Comparison of ENCODE assay signal across 21 mouse cellular contexts in genomic region chr5:77575780-77576179, GRCm38 (mm10).
DNase-seq lines count a peak whose midpoint lies in the region; ATAC-seq and TF ChIP-seq lines count a peak whose summit lies in the region.
"Had no signal": no experiment of that assay in that cellular context is flagged by ENCODE, and none has a peak within 500 bp of the region (broad histone marks: within the 10 kb centered on the region; RNA-seq: fewer than 3 reads in every experiment).

No protein-coding gene starts in this region.

- TF ChIP-seq CTCF in hindbrain, postnatal 0 days (IDR thresholded peaks at IDR 0.05; ENCODE audit: low read depth) = no peak

- peaks cover 15% of the 10 kb centered on the region for H3K4me1 ChIP-seq in forebrain, embryonic 14.5 days (ENCODE audit: control insufficient read depth, insufficient read depth, low read length)
- peaks cover 15% of the 10 kb centered on the region for H3K4me1 ChIP-seq in forebrain, embryonic 10.5 days
- peaks cover 14% of the 10 kb centered on the region for H3K4me1 ChIP-seq in forebrain, embryonic 15.5 days
- H3K4me1 ChIP-seq in hindbrain, postnatal 0 days (ENCODE audit: insufficient read depth, low read length) = 0 out of 2 replicates have a peak, but pooled peaks cover 3% of the 10 kb centered on the region
- H3K4me1 ChIP-seq: intestine, embryonic 15.5 days had no signal

- H3K9ac ChIP-seq in forebrain, embryonic 14.5 days (ENCODE audit: low read length) = no peak overlapping the region
- no peak overlapping the region for H3K9ac ChIP-seq in forebrain, embryonic 15.5 days (replicated peaks)
- H3K9ac ChIP-seq in hindbrain, postnatal 0 days (replicated peaks; ENCODE audit: low read length) = no peak overlapping the region
- H3K9ac ChIP-seq: heart, embryonic 13.5 days; hindbrain, embryonic 12.5 days; hindbrain, embryonic 15.5 days; intestine, embryonic 15.5 days had no signal

- 14% methylated on average over 8 of the region's 8 CpGs for WGBS in forebrain, embryonic 14.5 days
- 88% methylated on average over 8 of the region's 8 CpGs for WGBS in forebrain, embryonic 10.5 days
- WGBS in forebrain, embryonic 15.5 days = 17% methylated on average over 8 of the region's 8 CpGs
- 56% methylated on average over 8 of the region's 8 CpGs for whole genome bisulfite sequencing in hindbrain, postnatal 0 days

- peak; percentile 64 for DNase-seq in forebrain, embryonic 14.5 days (ENCODE audit: low spot score)
- no peak for DNase-seq in forebrain, embryonic 10.5 days (ENCODE audit: extremely low spot score, low spot score)
- peak; percentile 67 for DNase-seq in retina, postnatal 1 day
- DNase-seq in retina, embryonic 14.5 days (ENCODE audit: low spot score) = no peak
- DNase-seq in hindbrain, postnatal 0 days (ENCODE audit: low spot score) = no peak
- DNase-seq: adrenal gland, adult 8-10 months; adrenal gland, postnatal 25 days; cerebellum, adult 18-20 months; cerebellum, adult 9-10 months; cerebellum, postnatal 14 days; gastrocnemius, postnatal 25 days; heart, adult 2 months; kidney, adult 18-20 months had no signal

- no peak overlapping the region for H3K4me2 ChIP-seq in forebrain, embryonic 14.5 days (ENCODE audit: low read length)
- H3K4me2 ChIP-seq in forebrain, embryonic 15.5 days (replicated peaks) = no peak overlapping the region
- no peak overlapping the region for H3K4me2 ChIP-seq in hindbrain, postnatal 0 days (ENCODE audit: low read depth, low read length)
- H3K4me2 ChIP-seq: heart, embryonic 13.5 days; hindbrain, embryonic 12.5 days; hindbrain, embryonic 15.5 days; intestine, embryonic 15.5 days had no signal

- peak; percentile 60 for ATAC-seq in forebrain, embryonic 14.5 days
- peak; percentile 58 for ATAC-seq in forebrain, embryonic 15.5 days (replicated peaks)
- ATAC-seq in hindbrain, postnatal 0 days = no peak
- ATAC-seq: activated CD4-positive, CD25-positive, alpha-beta regulatory T cell, adult 4 months; CD4-positive, CD25-positive, alpha-beta regulatory T cell, adult 4 months; intestine, embryonic 15.5 days had no signal

- H3K27ac ChIP-seq in forebrain, embryonic 14.5 days (ENCODE audit: low read depth, low read length) = no peak overlapping the region
- H3K27ac ChIP-seq in forebrain, embryonic 10.5 days = no peak overlapping the region
- H3K27ac ChIP-seq in forebrain, embryonic 15.5 days (replicated peaks) = no peak overlapping the region
- no peak overlapping the region for H3K27ac ChIP-seq in hindbrain, postnatal 0 days
- H3K27ac ChIP-seq: heart, adult 2 months; heart, embryonic 10.5 days; heart, embryonic 13.5 days; hindbrain, embryonic 12.5 days; hindbrain, embryonic 15.5 days; intestine, embryonic 15.5 days had no signal

- 0 out of 2 replicates have a peak, but pooled peaks cover 7% of the 10 kb centered on the region for H3K27me3 ChIP-seq in forebrain, embryonic 14.5 days (replicated peaks; ENCODE audit: control insufficient read depth, insufficient read depth, low read length)
- peaks cover 7% of the 10 kb centered on the region; the same call in 1 of the 2 replicates for H3K27me3 ChIP-seq in forebrain, embryonic 10.5 days (ENCODE audit: poor library complexity, severe bottlenecking)
- H3K27me3 ChIP-seq in forebrain, embryonic 15.5 days = peaks cover 13% of the 10 kb centered on the region; the same call in 1 of the 2 replicates
- H3K27me3 ChIP-seq in hindbrain, postnatal 0 days (ENCODE audit: insufficient read depth, low read length) = no peaks in the 10 kb centered on the region
- H3K27me3 ChIP-seq: heart, embryonic 13.5 days; hindbrain, embryonic 12.5 days; hindbrain, embryonic 15.5 days; intestine, embryonic 15.5 days had no signal

- no peaks in the 10 kb centered on the region for H3K36me3 ChIP-seq in forebrain, embryonic 14.5 days (ENCODE audit: control insufficient read depth, insufficient read depth, low read length)
- H3K36me3 ChIP-seq in forebrain, embryonic 10.5 days (replicated peaks) = no peaks in the 10 kb centered on the region
- no peaks in the 10 kb centered on the region for H3K36me3 ChIP-seq in forebrain, embryonic 15.5 days
- no peaks in the 10 kb centered on the region for H3K36me3 ChIP-seq in hindbrain, postnatal 0 days (ENCODE audit: insufficient read depth, low read length)
- H3K36me3 ChIP-seq: heart, embryonic 10.5 days; heart, embryonic 13.5 days; hindbrain, embryonic 12.5 days; hindbrain, embryonic 15.5 days; intestine, embryonic 15.5 days had no signal

- no peak overlapping the region for H3K4me3 ChIP-seq in forebrain, embryonic 14.5 days (ENCODE audit: low read depth, low read length)
- no peak overlapping the region for H3K4me3 ChIP-seq in forebrain, embryonic 10.5 days
- H3K4me3 ChIP-seq in forebrain, embryonic 15.5 days = no peak overlapping the region
- no peak overlapping the region for H3K4me3 ChIP-seq in hindbrain, postnatal 0 days (ENCODE audit: low read length)
- H3K4me3 ChIP-seq: heart, adult 2 months; heart, embryonic 10.5 days; heart, embryonic 13.5 days; hindbrain, embryonic 12.5 days; hindbrain, embryonic 15.5 days; intestine, embryonic 15.5 days had no signal

- H3K9me3 ChIP-seq in forebrain, embryonic 14.5 days (replicated peaks; ENCODE audit: control insufficient read depth, low read length) = no peaks in the 10 kb centered on the region
- no peaks in the 10 kb centered on the region for H3K9me3 ChIP-seq in forebrain, embryonic 10.5 days
- H3K9me3 ChIP-seq in forebrain, embryonic 15.5 days = no peaks in the 10 kb centered on the region
- no peaks in the 10 kb centered on the region for H3K9me3 ChIP-seq in hindbrain, postnatal 0 days (ENCODE audit: low read length)
- H3K9me3 ChIP-seq: heart, embryonic 10.5 days; heart, embryonic 13.5 days; hindbrain, embryonic 12.5 days; hindbrain, embryonic 15.5 days; intestine, embryonic 15.5 days had no signal

Comparison
In these comparisons a context has a peak if more than half of its experiments do, and no peak if none do; other contexts are left out.
1. DNase-seq: peak in forebrain, embryonic 14.5 days (single experiment) and retina, postnatal 1 day (single experiment); none in forebrain, embryonic 10.5 days (single experiment), retina, embryonic 14.5 days (single experiment) and hindbrain, postnatal 0 days (single experiment).